Mouse (Mus musculus): ENCODE data around the gene Snx9. TPM values are rescaled to one million over a fixed set of nuclear protein-coding genes. Genes with fewer than 3 reads are reported as not detected.

The Snx9 gene
- polyA plus RNA-seq, 1 experiment from 2014 or later, result 8.1 TPM

DNA sequence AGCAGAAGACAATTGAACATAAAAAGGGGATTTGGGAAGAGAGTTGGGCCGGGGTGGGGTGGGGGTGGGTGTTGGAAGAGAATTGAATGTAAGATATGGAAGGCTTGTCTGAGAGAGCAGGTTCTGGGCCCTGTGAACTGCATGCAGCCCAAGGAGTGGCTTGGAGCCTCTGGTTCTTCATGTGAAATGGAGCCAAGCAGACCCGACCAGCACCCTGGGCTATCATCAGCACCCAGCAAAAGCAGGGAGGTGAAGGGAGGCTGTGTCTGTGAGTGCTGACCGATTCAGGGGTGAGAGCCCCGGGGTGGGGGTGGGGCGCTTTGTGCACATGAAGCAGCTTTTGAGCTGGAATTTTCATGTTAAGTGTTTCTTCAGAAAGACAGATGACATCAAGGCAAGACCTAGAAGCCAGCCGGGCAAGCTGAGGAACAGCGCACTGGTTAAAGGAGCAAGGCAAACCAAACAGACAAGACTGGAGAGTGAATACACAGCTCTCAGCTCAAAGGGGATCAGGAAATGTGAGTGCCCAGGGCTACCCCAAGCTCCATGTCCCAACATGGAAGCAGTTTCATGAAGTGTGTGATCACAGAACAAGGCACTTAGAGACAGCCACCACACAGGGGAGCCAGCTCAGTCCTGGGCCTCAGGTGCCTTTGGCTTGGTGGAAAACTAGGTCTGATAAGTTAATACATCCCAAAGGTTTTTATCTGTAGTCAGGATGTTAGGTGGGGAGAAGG lies 40.1 kb upstream of the Snx9 start:
- H3K27me3 ChIP-seq (replicated peaks), result no peaks in the 10 kb centered on the region
- no peak overlapping the region for H3K4me3 ChIP-seq (replicated peaks)
- peaks cover 9% of the 10 kb centered on the region for H3K4me1 ChIP-seq
- no peaks in the 10 kb centered on the region for H3K9me3 ChIP-seq (replicated peaks)
- H3K27ac ChIP-seq (replicated peaks), result no peak overlapping the region
- ATAC-seq (ENCODE audit: low FRiP score), result no peak
- no peaks in the 10 kb centered on the region for H3K36me3 ChIP-seq
- 88% methylated on average over 7 of the region's 7 CpGs for WGBS
- no peak overlapping the region for H3K9ac ChIP-seq (replicated peaks)
- no peak overlapping the region for H3K4me2 ChIP-seq

GRCm38 (mm10) chr17:5801761-5802655 lies 39.1 kb upstream of the Snx9 start:
- ATAC-seq (ENCODE audit: low FRiP score), result no peak
- Histone ChIP-seq H3K4me1 (peaks cover 8% of the 10 kb centered on the region), H3K27ac (replicated peaks) (no peak overlapping the region), H3K4me3 (replicated peaks) (no peak overlapping the region), H3K4me2 (no peak overlapping the region), H3K9ac (replicated peaks) (no peak overlapping the region), H3K36me3 (no peaks in the 10 kb centered on the region), H3K27me3 (replicated peaks) (no peaks in the 10 kb centered on the region), H3K9me3 (replicated peaks) (no peaks in the 10 kb centered on the region)
- WGBS, result 79% methylated on average over 17 of the region's 17 CpGs

- H3K9me3 ChIP-seq (replicated peaks), result no peaks in the 10 kb centered on the region
- WGBS, result 89% methylated on average over 5 of the region's 5 CpGs
- no peak for ATAC-seq (ENCODE audit: low FRiP score)
Measured at GRCm38 (mm10) chr17:5802656-5802955, 38.5 kb upstream of the Snx9 start.

DNA sequence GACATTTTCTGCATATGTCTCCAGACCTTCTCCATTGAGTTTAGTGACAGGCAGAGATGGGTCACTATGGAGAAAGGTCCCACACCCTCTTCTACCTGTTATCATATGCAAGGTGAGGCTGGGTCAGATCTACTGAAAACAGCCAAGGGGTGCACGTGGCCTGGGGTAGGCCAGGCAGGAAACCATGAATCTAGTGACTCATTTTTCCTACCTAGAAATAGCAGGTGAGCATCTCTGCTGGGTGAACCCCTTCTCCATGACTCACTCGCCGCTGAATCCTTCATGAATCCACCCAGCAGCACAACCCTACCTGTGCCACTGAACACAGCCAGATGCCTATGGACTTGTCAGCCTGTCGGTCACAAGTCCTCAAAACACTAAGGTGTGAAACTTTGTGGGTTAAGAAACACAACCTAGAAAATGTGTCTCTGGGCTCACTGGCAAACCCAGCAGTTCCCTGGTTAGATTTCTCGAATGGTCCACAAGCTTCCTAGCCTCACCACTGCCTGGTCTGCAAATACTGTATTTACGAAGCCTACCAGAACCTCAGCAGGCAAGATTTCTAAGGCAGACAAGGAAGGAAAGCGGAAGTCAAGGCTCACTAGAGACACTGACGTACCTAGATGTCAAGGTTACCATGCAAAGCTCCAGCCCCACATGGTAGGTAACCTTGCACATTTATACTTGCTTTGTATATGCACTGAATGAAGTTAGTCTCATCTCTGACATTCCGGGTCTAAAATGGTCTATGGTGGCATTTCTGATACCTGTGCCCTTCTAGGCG lies 37.7 kb upstream of the Snx9 start:
- H3K9ac ChIP-seq (replicated peaks), result no peak overlapping the region
- no peaks in the 10 kb centered on the region for H3K36me3 ChIP-seq
- WGBS, result 90% methylated on average over 10 of the region's 10 CpGs
- H3K4me3 ChIP-seq (replicated peaks), result no peak overlapping the region
- ATAC-seq (ENCODE audit: low FRiP score), result no peak
- no peaks in the 10 kb centered on the region for H3K27me3 ChIP-seq (replicated peaks)
- no peak overlapping the region for H3K4me2 ChIP-seq
- H3K27ac ChIP-seq (replicated peaks), result no peak overlapping the region
- peaks cover 5% of the 10 kb centered on the region; the same call in 1 of the 2 replicates for H3K4me1 ChIP-seq
- no peaks in the 10 kb centered on the region for H3K9me3 ChIP-seq (replicated peaks)

More at GRCm38 (mm10) chr17:5802656-5802955, 38.5 kb upstream of the Snx9 start:
- Histone ChIP-seq H3K27me3 (replicated peaks) (no peaks in the 10 kb centered on the region), H3K4me2 (no peak overlapping the region), H3K36me3 (no peaks in the 10 kb centered on the region), H3K9ac (replicated peaks) (no peak overlapping the region), H3K4me1 (peaks cover 5% of the 10 kb centered on the region; the same call in 1 of the 2 replicates), H3K4me3 (replicated peaks) (no peak overlapping the region), H3K27ac (replicated peaks) (no peak overlapping the region)

GRCm38 (mm10) chr17:5804370-5805150 lies 36.6 kb upstream of the Snx9 start:
- no peak overlapping the region for H3K4me2 ChIP-seq
- H3K27ac ChIP-seq (replicated peaks), result peak overlapping the region; percentile 45; the same call in 1 of the 2 replicates
- no peak overlapping the region for H3K4me3 ChIP-seq (replicated peaks)
- H3K4me1 ChIP-seq, result peaks cover 5% of the 10 kb centered on the region; the same call in 1 of the 2 replicates
- H3K9ac ChIP-seq (replicated peaks), result no peak overlapping the region
- no peaks in the 10 kb centered on the region for H3K27me3 ChIP-seq (replicated peaks)
- ATAC-seq (ENCODE audit: low FRiP score), result no peak
- no peaks in the 10 kb centered on the region for H3K36me3 ChIP-seq
- WGBS, result 81% methylated on average over 12 of the region's 12 CpGs
- H3K9me3 ChIP-seq (replicated peaks), result no peaks in the 10 kb centered on the region

- H3K9ac ChIP-seq (replicated peaks), result no peak overlapping the region
- 65% methylated on average over 7 of the region's 7 CpGs for WGBS
- peaks cover 5% of the 10 kb centered on the region; the same call in 1 of the 2 replicates for H3K4me1 ChIP-seq
- ATAC-seq (ENCODE audit: low FRiP score), result no peak
- H3K27ac ChIP-seq (replicated peaks), result no peak overlapping the region
- no peaks in the 10 kb centered on the region for H3K27me3 ChIP-seq (replicated peaks)
- H3K9me3 ChIP-seq (replicated peaks), result no peaks in the 10 kb centered on the region
- no peak overlapping the region for H3K4me2 ChIP-seq
- H3K36me3 ChIP-seq, result no peaks in the 10 kb centered on the region
- H3K4me3 ChIP-seq (replicated peaks), result no peak overlapping the region
Measured at GRCm38 (mm10) chr17:5805151-5805834, 35.8 kb upstream of the Snx9 start.

GRCm38 (mm10) chr17:5805935-5806334 lies 35.2 kb upstream of the Snx9 start:
- WGBS, result 67% methylated on average over 2 of the region's 2 CpGs
- Histone ChIP-seq H3K27ac (replicated peaks) (no peak overlapping the region), H3K27me3 (replicated peaks) (no peaks in the 10 kb centered on the region), H3K9ac (replicated peaks) (no peak overlapping the region), H3K4me3 (replicated peaks) (no peak overlapping the region), H3K4me1 (peaks cover 5% of the 10 kb centered on the region; the same call in 1 of the 2 replicates), H3K9me3 (replicated peaks) (no peaks in the 10 kb centered on the region), H3K36me3 (no peaks in the 10 kb centered on the region), H3K4me2 (no peak overlapping the region)
- ATAC-seq (ENCODE audit: low FRiP score), result no peak

- Histone ChIP-seq H3K27me3 (replicated peaks) (no peaks in the 10 kb centered on the region), H3K4me2 (no peak overlapping the region), H3K4me1 (peaks cover 5% of the 10 kb centered on the region; the same call in 1 of the 2 replicates), H3K36me3 (no peaks in the 10 kb centered on the region), H3K9me3 (replicated peaks) (no peaks in the 10 kb centered on the region), H3K27ac (replicated peaks) (no peak overlapping the region), H3K9ac (replicated peaks) (no peak overlapping the region), H3K4me3 (replicated peaks) (no peak overlapping the region)
- no peak for ATAC-seq (ENCODE audit: low FRiP score)
- WGBS, result 90% methylated on average over 2 of the region's 2 CpGs
Measured at GRCm38 (mm10) chr17:5806823-5807222, 34.3 kb upstream of the Snx9 start.

GRCm38 (mm10) chr17:5807847-5808386 lies 33.2 kb upstream of the Snx9 start:
- no peaks in the 10 kb centered on the region for H3K27me3 ChIP-seq (replicated peaks)
- no peak overlapping the region for H3K9ac ChIP-seq (replicated peaks)
- no peak overlapping the region for H3K4me3 ChIP-seq (replicated peaks)
- no peaks in the 10 kb centered on the region for H3K9me3 ChIP-seq (replicated peaks)
- no peak overlapping the region for H3K27ac ChIP-seq (replicated peaks)
- H3K4me2 ChIP-seq, result no peak overlapping the region
- no peaks in the 10 kb centered on the region for H3K36me3 ChIP-seq
- 78% methylated on average over 3 of the region's 3 CpGs for WGBS
- H3K4me1 ChIP-seq, result peaks cover 5% of the 10 kb centered on the region; the same call in 1 of the 2 replicates
- no peak for ATAC-seq (ENCODE audit: low FRiP score)

DNA sequence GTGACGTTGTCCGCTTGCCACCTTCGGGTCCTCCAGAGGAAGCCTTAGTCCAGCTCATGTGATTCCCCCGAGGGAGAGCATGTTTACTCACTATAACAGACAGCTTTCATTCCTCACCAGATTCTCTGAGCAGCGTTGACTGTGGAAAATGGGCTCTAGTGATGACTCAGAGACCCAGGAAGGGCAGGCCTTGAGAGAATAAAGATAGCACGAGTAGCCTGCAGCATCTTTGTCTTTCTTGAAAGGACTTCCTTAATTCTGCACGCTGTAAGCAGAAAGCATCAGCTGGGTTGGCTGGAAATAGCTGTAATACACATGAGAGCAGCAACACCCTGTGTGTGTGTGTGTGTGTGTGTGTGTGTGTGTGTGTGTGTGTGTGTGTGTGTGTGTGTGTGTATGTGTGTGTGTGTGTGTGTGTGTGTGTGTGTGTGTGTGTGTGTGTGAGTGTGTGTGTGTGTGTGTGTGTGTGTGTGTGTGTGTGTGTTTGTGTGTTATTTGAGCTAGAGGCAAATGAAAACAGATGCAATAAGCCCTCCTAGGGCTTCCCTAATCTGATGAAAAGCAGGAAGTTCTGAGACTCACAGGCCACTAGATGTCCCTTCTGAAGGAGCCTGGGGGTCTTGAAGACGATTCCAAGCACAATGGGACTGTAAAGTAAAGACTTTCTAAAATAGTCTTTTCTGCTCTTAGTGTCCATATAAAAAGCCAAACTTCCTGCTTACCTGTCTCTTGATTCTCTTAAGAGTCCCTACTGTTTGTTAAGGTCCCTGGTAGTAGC lies 27.1 kb upstream of the Snx9 start:
- 71% methylated on average over 8 of the region's 8 CpGs for WGBS
- H3K27me3 ChIP-seq (replicated peaks), result no peaks in the 10 kb centered on the region

More for the DNA sequence above, 27.1 kb upstream of the Snx9 start:
- Histone ChIP-seq H3K4me2 (no peak overlapping the region), H3K4me1 (0 out of 2 replicates have a peak, but pooled peaks cover under 1% of the 10 kb centered on the region), H3K36me3 (no peaks in the 10 kb centered on the region), H3K9ac (replicated peaks) (no peak overlapping the region), H3K4me3 (replicated peaks) (no peak overlapping the region), H3K9me3 (replicated peaks) (no peaks in the 10 kb centered on the region), H3K27ac (replicated peaks) (no peak overlapping the region)
- no peak for ATAC-seq (ENCODE audit: low FRiP score)

Measured in neural tube, embryonic 15.5 days (tissue).